ENCODE assay signal across 8 mouse cellular contexts in the genomic region with DNA sequence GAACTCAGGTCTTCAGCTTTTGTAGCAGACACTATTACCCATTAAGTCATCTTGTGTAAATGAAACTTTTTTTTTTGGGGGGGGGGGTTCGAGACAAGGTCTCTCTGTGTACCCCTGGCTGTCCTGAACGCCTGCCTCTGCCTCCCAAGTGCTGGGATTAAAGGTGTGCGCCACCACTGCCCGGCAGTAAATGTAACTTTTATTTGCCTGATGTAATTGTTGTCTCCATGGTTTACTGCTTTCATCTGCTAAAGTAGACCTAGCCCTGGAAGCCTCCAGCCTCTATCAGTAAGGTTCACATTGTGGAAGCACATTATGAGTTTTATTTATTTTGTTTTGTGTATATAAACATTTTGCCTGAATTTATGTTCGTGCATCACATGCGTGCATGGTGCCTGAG. TPM values are rescaled to one million over a fixed set of nuclear protein-coding genes. Genes with fewer than 3 reads are reported as not detected.
DNase-seq lines count a peak whose midpoint lies in the region; ATAC-seq and TF ChIP-seq lines count a peak whose summit lies in the region.

No protein-coding gene starts in this region.

- no peaks in the 10 kb centered on the region for H3K9me3 ChIP-seq in forebrain, embryonic 11.5 days (ENCODE audit: control insufficient read depth, low read length)
- no peaks in the 10 kb centered on the region for H3K9me3 ChIP-seq in limb, embryonic 12.5 days
- no peaks in the 10 kb centered on the region for H3K9me3 ChIP-seq in neural tube, embryonic 14.5 days (ENCODE audit: control insufficient read depth, low read length)

- no peak for DNase-seq in layer of hippocampus, adult 2 months (ENCODE audit: low spot score in 2 of 2)
- no peak for DNase-seq in layer of hippocampus, postnatal 10 days (ENCODE audit: low spot score in 2 of 2)
- no peak for DNase-seq in forebrain, embryonic 11.5 days (ENCODE audit: low spot score)
- no peak for DNase-seq in embryo, embryonic 10 days (ENCODE audit: low spot score)
- DNase-seq in natural killer cell, adult 2 months (ENCODE audit: low spot score in 2 of 2): no peak

- H3K4me3 ChIP-seq in layer of hippocampus, adult 2 months: peak overlapping the region; percentile 69
- H3K4me3 ChIP-seq in forebrain, embryonic 11.5 days (ENCODE audit: low read depth, low read length): no peak overlapping the region
- peak overlapping the region; percentile 58; the same call in 1 of the 2 replicates for H3K4me3 ChIP-seq in limb, embryonic 12.5 days (replicated peaks)
- H3K4me3 ChIP-seq in neural tube, embryonic 14.5 days (ENCODE audit: low read depth, low read length): no peak overlapping the region

- peak; percentile 34 for ATAC-seq in forebrain, embryonic 11.5 days (replicated peaks; ENCODE audit: low FRiP score)
- peak; percentile 30; the same call in 1 of the 2 replicates for ATAC-seq in limb, embryonic 12.5 days (ENCODE audit: insufficient number of reproducible peaks, insufficient read depth, low FRiP score, low TSS enrichment, low read depth)
- ATAC-seq in neural tube, embryonic 14.5 days (ENCODE audit: low read depth): peak; percentile 44; the same call in 1 of the 2 replicates
- ATAC-seq in granulocyte monocyte progenitor cell, adult 5-6 weeks (replicated peaks; ENCODE audit: poor library complexity, severe bottlenecking): no peak

- no peaks in the 10 kb centered on the region for H3K27me3 ChIP-seq in forebrain, embryonic 11.5 days (ENCODE audit: control insufficient read depth, insufficient read depth, low read length)
- H3K27me3 ChIP-seq in limb, embryonic 12.5 days: no peaks in the 10 kb centered on the region
- no peaks in the 10 kb centered on the region for H3K27me3 ChIP-seq in neural tube, embryonic 14.5 days (ENCODE audit: control insufficient read depth, insufficient read depth, low read length)

- peak overlapping the region; percentile 21; the same call in 1 of the 2 replicates for H3K4me2 ChIP-seq in forebrain, embryonic 11.5 days (ENCODE audit: low read depth, low read length, severe bottlenecking)
- peak overlapping the region; percentile 42 for H3K4me2 ChIP-seq in limb, embryonic 12.5 days
- peak overlapping the region; percentile 29; the same call in 1 of the 2 replicates for H3K4me2 ChIP-seq in neural tube, embryonic 14.5 days (ENCODE audit: low read depth, low read length)

- H3K4me1 ChIP-seq in forebrain, embryonic 11.5 days (replicated peaks; ENCODE audit: control insufficient read depth, insufficient read depth, low read length): no peaks in the 10 kb centered on the region; the same call in 1 of the 2 replicates
- no peaks in the 10 kb centered on the region for H3K4me1 ChIP-seq in limb, embryonic 12.5 days (replicated peaks)
- H3K4me1 ChIP-seq in neural tube, embryonic 14.5 days (ENCODE audit: control insufficient read depth, insufficient read depth, low read length): 0 out of 2 replicates have a peak, but pooled peaks cover 2% of the 10 kb centered on the region

- TF ChIP-seq CTCF in layer of hippocampus, adult 2 months (conservative IDR thresholded peaks at IDR 0.05): no peak

- peak overlapping the region; percentile 72 for H3K27ac ChIP-seq in layer of hippocampus, adult 2 months
- H3K27ac ChIP-seq in forebrain, embryonic 11.5 days (ENCODE audit: low read depth, low read length): no peak overlapping the region
- no peak overlapping the region for H3K27ac ChIP-seq in limb, embryonic 12.5 days
- no peak overlapping the region for H3K27ac ChIP-seq in neural tube, embryonic 14.5 days (ENCODE audit: low read depth, low read length)

- H3K36me3 ChIP-seq in forebrain, embryonic 11.5 days (ENCODE audit: control insufficient read depth, insufficient read depth, low read length): no peaks in the 10 kb centered on the region
- H3K36me3 ChIP-seq in limb, embryonic 12.5 days: peaks cover 23% of the 10 kb centered on the region; the same call in 1 of the 2 replicates
- H3K36me3 ChIP-seq in neural tube, embryonic 14.5 days (ENCODE audit: control insufficient read depth, insufficient read depth, low read length): no peaks in the 10 kb centered on the region

- 49% methylated on average over 6 of the region's 6 CpGs for whole genome bisulfite sequencing in forebrain, embryonic 11.5 days
- WGBS in limb, embryonic 12.5 days: 36% methylated on average over 6 of the region's 6 CpGs
- 32% methylated on average over 6 of the region's 6 CpGs for WGBS in neural tube, embryonic 14.5 days

- H3K9ac ChIP-seq in forebrain, embryonic 11.5 days (ENCODE audit: low read length): no peak overlapping the region
- no peak overlapping the region for H3K9ac ChIP-seq in limb, embryonic 12.5 days (replicated peaks)
- no peak overlapping the region for H3K9ac ChIP-seq in neural tube, embryonic 14.5 days (replicated peaks; ENCODE audit: low read depth, low read length)

RNA-seq across cellular contexts. Expression of gene Gpkow, which starts 0.4 kb away (rescaled TPM):
- 10 to 100 TPM; 32.6 to 40.6 TPM for total RNA-seq in layer of hippocampus, adult 2 months (2021)
- total RNA-seq in layer of hippocampus, postnatal 10 days (2021): 10 to 100 TPM; 35.5 to 38.4 TPM
- polyA plus RNA-seq in forebrain, embryonic 11.5 days (2014; fragmentation: Nextera tagmentation; extraction: Ambion mirVana): 44.6 and 47.0 TPM in 2 replicates
- polyA plus RNA-seq in limb, embryonic 12.5 days (2016; fragmentation: Nextera tagmentation; extraction: Ambion mirVana): 42.9 and 43.2 TPM in 2 replicates
- polyA plus RNA-seq in neural tube, embryonic 14.5 days (2014; fragmentation: Nextera tagmentation; extraction: Ambion mirVana): 50.0 and 55.7 TPM in 2 replicates
- 18.9 and 21.2 TPM in 2 replicates for total RNA-seq in granulocyte monocyte progenitor cell, adult 5-6 weeks (2014; fragmentation: Nextera tagmentation)
- total RNA-seq in granulocyte monocyte progenitor cell, adult 5-6 weeks (2017): 30.4 and 32.7 TPM in 2 replicates

RNA-seq across cellular contexts. Expression of gene Magix, which starts 15.5 kb away (rescaled TPM):
- under 1 TPM; 0.31 to 0.52 TPM for total RNA-seq in layer of hippocampus, adult 2 months (2021)
- under 1 TPM in 1 of 2 experiments, not detected in 1; 0.42 TPM for total RNA-seq in layer of hippocampus, postnatal 10 days (2021)
- polyA plus RNA-seq in forebrain, embryonic 11.5 days (2014; fragmentation: Nextera tagmentation; extraction: Ambion mirVana): 0.47 TPM in 1 of 2 replicates, not detected in the other
- polyA plus RNA-seq in limb, embryonic 12.5 days (2016; fragmentation: Nextera tagmentation; extraction: Ambion mirVana): 0.31 TPM in 1 of 2 replicates, not detected in the other
- polyA plus RNA-seq in neural tube, embryonic 14.5 days (2014; fragmentation: Nextera tagmentation; extraction: Ambion mirVana): 0.20 TPM in 1 of 2 replicates, not detected in the other
- total RNA-seq in granulocyte monocyte progenitor cell, adult 5-6 weeks (2014; fragmentation: Nextera tagmentation): not detected in 2 replicates
- 0.17 TPM in 1 of 2 replicates, not detected in the other for total RNA-seq in granulocyte monocyte progenitor cell, adult 5-6 weeks (2017)

RNA-seq across cellular contexts. Expression of gene Wdr45, which starts 17.6 kb away (rescaled TPM):
- total RNA-seq in layer of hippocampus, adult 2 months (2021): 10 to 100 TPM; 63.9 to 68.2 TPM
- total RNA-seq in layer of hippocampus, postnatal 10 days (2021): 10 to 100 TPM; 34.3 to 41.8 TPM
- polyA plus RNA-seq in forebrain, embryonic 11.5 days (2014; fragmentation: Nextera tagmentation; extraction: Ambion mirVana): 14.2 and 17.2 TPM in 2 replicates
- 27.5 and 29.1 TPM in 2 replicates for polyA plus RNA-seq in limb, embryonic 12.5 days (2016; fragmentation: Nextera tagmentation; extraction: Ambion mirVana)
- polyA plus RNA-seq in neural tube, embryonic 14.5 days (2014; fragmentation: Nextera tagmentation; extraction: Ambion mirVana): 22.3 and 23.6 TPM in 2 replicates
- total RNA-seq in granulocyte monocyte progenitor cell, adult 5-6 weeks (2014; fragmentation: Nextera tagmentation): 24.1 and 31.2 TPM in 2 replicates
- 22.5 and 27.6 TPM in 2 replicates for total RNA-seq in granulocyte monocyte progenitor cell, adult 5-6 weeks (2017)

RNA-seq across cellular contexts. Expression of gene Plp2, which starts 25.3 kb away (rescaled TPM):
- total RNA-seq in layer of hippocampus, adult 2 months (2021): 1 to 10 TPM; 4.9 to 5.4 TPM
- total RNA-seq in layer of hippocampus, postnatal 10 days (2021): 10 to 100 TPM; 14.9 to 19.3 TPM
- 54.0 and 64.5 TPM in 2 replicates for polyA plus RNA-seq in forebrain, embryonic 11.5 days (2014; fragmentation: Nextera tagmentation; extraction: Ambion mirVana)
- 68.9 and 76.6 TPM in 2 replicates for polyA plus RNA-seq in limb, embryonic 12.5 days (2016; fragmentation: Nextera tagmentation; extraction: Ambion mirVana)
- polyA plus RNA-seq in neural tube, embryonic 14.5 days (2014; fragmentation: Nextera tagmentation; extraction: Ambion mirVana): 12.5 and 23.2 TPM in 2 replicates
- 51.4 and 73.9 TPM in 2 replicates for total RNA-seq in granulocyte monocyte progenitor cell, adult 5-6 weeks (2014; fragmentation: Nextera tagmentation)
- total RNA-seq in granulocyte monocyte progenitor cell, adult 5-6 weeks (2017): 16.0 and 20.9 TPM in 2 replicates

RNA-seq across cellular contexts. Expression of gene Gm45208, which starts 25.5 kb away (rescaled TPM):
- total RNA-seq in layer of hippocampus, adult 2 months (2021): not detected
- total RNA-seq in layer of hippocampus, postnatal 10 days (2021): not detected
- 0.55 TPM in 1 of 2 replicates, not detected in the other for polyA plus RNA-seq in forebrain, embryonic 11.5 days (2014; fragmentation: Nextera tagmentation; extraction: Ambion mirVana)
- 0.96 TPM in 1 of 2 replicates, not detected in the other for polyA plus RNA-seq in limb, embryonic 12.5 days (2016; fragmentation: Nextera tagmentation; extraction: Ambion mirVana)
- 0.47 and 2.9 TPM in 2 replicates for polyA plus RNA-seq in neural tube, embryonic 14.5 days (2014; fragmentation: Nextera tagmentation; extraction: Ambion mirVana)
- not detected in 2 replicates for total RNA-seq in granulocyte monocyte progenitor cell, adult 5-6 weeks (2014; fragmentation: Nextera tagmentation)
- total RNA-seq in granulocyte monocyte progenitor cell, adult 5-6 weeks (2017): not detected in 2 replicates

Comparison
In these comparisons a context has a peak if more than half of its experiments do, and no peak if none do; other contexts are left out.
1. H3K4me3 ChIP-seq: peak in layer of hippocampus, adult 2 months (single experiment) and limb, embryonic 12.5 days (single experiment); none in forebrain, embryonic 11.5 days (single experiment) and neural tube, embryonic 14.5 days (single experiment).
2. Peak in every context shown above with its lines, with median percentiles within 50 percentile points of each other: H3K4me2 ChIP-seq.